Mouse (Mus musculus) forebrain, embryonic 16.5 days (tissue): ENCODE data around the gene Coasy. TPM values are rescaled to one million over a fixed set of nuclear protein-coding genes. Genes with fewer than 3 reads are reported as not detected.
A peak's percentile ranks its signal among the peaks of the same experiment; 100 is the strongest.

ENCODE experiments used
- ATAC-seq: fragments of 200-750 bp; cut with Nextera tagmentation; 2 replicates; pipeline ENCODE4 v1.8.0; 2017; ENCODE audit warnings: mild to moderate bottlenecking, moderate library complexity
- H3K27ac ChIP-seq: fragments of 300-500 bp; sonication (generic); 2 replicates; pipeline ENCODE4 v1.5.1; 2014; ENCODE audit warnings: low read length, control low read depth
- H3K27me3 ChIP-seq: fragments of 300-500 bp; sonication (generic); replicated peaks from 2 replicates; pipeline ENCODE4 v1.6.1; 2014; ENCODE audit warnings: low read length; ENCODE audit not compliant: control insufficient read depth, insufficient read depth
- H3K36me3 ChIP-seq: fragments of 300-500 bp; sonication (generic); 2 replicates; pipeline ENCODE4 v1.6.1; 2014; ENCODE audit not compliant: control insufficient read depth, insufficient read depth
- H3K4me1 ChIP-seq: fragments of 300-500 bp; sonication (generic); replicated peaks from 2 replicates; pipeline ENCODE4 v1.6.1; 2014; ENCODE audit warnings: low read length; ENCODE audit not compliant: control insufficient read depth, insufficient read depth
- H3K4me2 ChIP-seq: fragments of 300-500 bp; sonication (generic); 2 replicates; pipeline ENCODE4 v1.6.1; 2014; ENCODE audit warnings: mild to moderate bottlenecking, low read length, control low read depth
- H3K4me3 ChIP-seq: fragments of 300-500 bp; sonication (generic); replicated peaks from 2 replicates; pipeline ENCODE4 v1.5.1; 2014; ENCODE audit warnings: mild to moderate bottlenecking, low read length, control low read depth
- H3K9ac ChIP-seq: fragments of 300-500 bp; sonication (generic); replicated peaks from 2 replicates; pipeline ENCODE4 v1.6.1; 2014; ENCODE audit warnings: low read depth, low read length, control low read depth
- H3K9me3 ChIP-seq: fragments of 300-500 bp; sonication (generic); 2 replicates; pipeline ENCODE4 v1.6.1; 2016; ENCODE audit warnings: low read length; ENCODE audit not compliant: control insufficient read depth
- WGBS: fragments of 180-500 bp; shearing (Covaris S2); extraction: QIAGEN DNeasy Blood & Tissue Kit; methylation state at CpG from one replicate; pipeline ENCODE4 v1.1.7; 2014; 5-methylcytosine and 5-hydroxymethylcytosine counted together
- polyA plus RNA-seq: library from polyadenylated mRNA; unstranded; fragments of >200 nt; fragmentation: Nextera tagmentation; extraction: Ambion mirVana; gene quantifications from 2 replicates; pipeline ENCODE4 v1.2.1, GENCODE M21; 2015

Gene Coasy
- polyA plus RNA-seq, 1 experiment from 2014 or later: 48.1 TPM

- Histone ChIP-seq H3K9ac (no peak overlapping the region), H3K27ac (no peak overlapping the region), H3K4me1 (peaks cover 11% of the 10 kb centered on the region), H3K4me3 (no peak overlapping the region), H3K4me2 (no peak overlapping the region), H3K27me3 (no peaks in the 10 kb centered on the region), H3K36me3 (peaks cover 34% of the 10 kb centered on the region), H3K9me3 (no peaks in the 10 kb centered on the region)
- ATAC-seq: no peak
- WGBS: 89% methylated on average over 8 of the region's 8 CpGs
Observed at GRCm38 (mm10) chr11:101098231-101098630, 15.9 kb downstream of the Coasy start.

DNA sequence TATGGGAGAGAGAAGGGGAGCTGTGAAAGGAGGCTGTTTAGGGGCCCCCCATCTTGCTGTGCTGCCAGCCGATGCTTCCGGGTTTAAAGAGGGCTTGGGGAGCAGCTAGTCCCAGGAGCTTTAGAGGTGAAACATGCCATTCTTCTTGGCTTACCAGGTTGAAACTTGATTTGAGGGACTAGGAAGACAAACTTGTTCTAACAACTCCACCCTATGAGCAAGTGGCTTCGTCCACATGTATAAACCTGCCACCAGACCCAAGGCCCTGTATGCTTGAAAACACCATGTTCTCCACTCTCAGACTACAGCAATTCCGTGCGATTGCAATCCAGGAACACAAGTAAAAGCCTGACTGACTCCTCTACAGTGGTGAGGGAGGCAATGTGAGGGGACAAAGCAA is 20.6 kb downstream of the Coasy start:
- WGBS: 92% methylated on average over 5 of the region's 5 CpGs
- no peak overlapping the region for H3K4me2 ChIP-seq
- peaks cover 30% of the 10 kb centered on the region for H3K36me3 ChIP-seq
- ATAC-seq: no peak
- H3K9me3 ChIP-seq: no peaks in the 10 kb centered on the region
- H3K4me1 ChIP-seq: no peaks in the 10 kb centered on the region
- H3K4me3 ChIP-seq: no peak overlapping the region
- no peak overlapping the region for H3K27ac ChIP-seq
- no peaks in the 10 kb centered on the region for H3K27me3 ChIP-seq
- H3K9ac ChIP-seq: no peak overlapping the region

DNA sequence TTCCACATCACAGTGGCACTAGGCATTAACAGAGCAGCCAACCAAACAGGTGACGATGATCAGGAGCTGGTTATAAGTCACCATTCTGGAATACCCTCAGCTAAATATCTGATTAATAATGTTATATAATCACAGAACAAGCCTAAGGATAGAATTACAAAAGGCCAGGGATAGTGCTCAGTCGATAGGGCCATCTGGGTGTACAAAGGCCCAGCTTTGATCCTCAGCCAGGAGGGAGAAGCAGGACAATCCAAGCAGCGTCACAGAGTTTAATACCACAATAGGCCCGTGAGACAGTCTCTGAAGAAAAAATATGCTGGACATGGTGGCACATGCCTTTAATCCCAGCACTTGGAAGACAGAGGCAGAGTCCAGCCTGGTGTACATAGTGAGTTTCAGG is 27.0 kb downstream of the Coasy start:
- Histone ChIP-seq H3K9ac (no peak overlapping the region), H3K4me1 (no peaks in the 10 kb centered on the region), H3K27ac (no peak overlapping the region), H3K27me3 (no peaks in the 10 kb centered on the region), H3K9me3 (no peaks in the 10 kb centered on the region), H3K4me2 (no peak overlapping the region), H3K4me3 (no peak overlapping the region), H3K36me3 (no peaks in the 10 kb centered on the region)
- WGBS: 59% methylated on average over 4 of the region's 4 CpGs
- no peak for ATAC-seq

- no peak overlapping the region for H3K9ac ChIP-seq
- 76% methylated on average over 5 of the region's 5 CpGs for WGBS
Observed at GRCm38 (mm10) chr11:101110708-101111107, 28.3 kb downstream of the Coasy start.

DNA sequence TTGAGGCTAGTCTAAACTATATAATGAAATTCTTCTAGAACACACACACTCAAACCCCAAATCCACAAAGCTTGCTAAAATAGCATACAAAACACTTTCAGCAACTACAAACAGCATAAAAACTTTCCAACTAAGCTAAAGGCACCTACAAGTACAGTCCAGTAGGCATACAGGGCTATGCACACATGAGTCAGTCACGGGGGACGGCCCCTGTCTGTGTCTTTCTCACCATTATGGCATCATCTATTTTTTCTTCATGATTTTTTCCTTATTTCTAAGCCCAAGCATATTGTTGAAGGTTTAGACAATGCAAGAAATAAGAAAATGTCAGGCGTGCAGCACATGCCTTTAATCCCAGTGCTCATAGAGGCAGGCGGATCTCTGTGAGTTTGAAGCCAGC is 28.8 kb downstream of the Coasy start:
- ATAC-seq: no peak
- no peak overlapping the region for H3K4me3 ChIP-seq
- H3K9me3 ChIP-seq: no peaks in the 10 kb centered on the region
- H3K4me1 ChIP-seq: peaks cover 11% of the 10 kb centered on the region
- 91% methylated on average over 4 of the region's 4 CpGs for WGBS
- no peaks in the 10 kb centered on the region for H3K36me3 ChIP-seq
- no peaks in the 10 kb centered on the region for H3K27me3 ChIP-seq
- no peak overlapping the region for H3K4me2 ChIP-seq
- H3K9ac ChIP-seq: no peak overlapping the region
- H3K27ac ChIP-seq: no peak overlapping the region

More at GRCm38 (mm10) chr11:101110708-101111107, 28.3 kb downstream of the Coasy start:
- H3K36me3 ChIP-seq: no peaks in the 10 kb centered on the region
- no peaks in the 10 kb centered on the region for H3K9me3 ChIP-seq
- H3K4me2 ChIP-seq: no peak overlapping the region
- no peaks in the 10 kb centered on the region for H3K27me3 ChIP-seq
- H3K4me3 ChIP-seq: no peak overlapping the region
- H3K4me1 ChIP-seq: peaks cover 6% of the 10 kb centered on the region
- ATAC-seq: no peak
- H3K27ac ChIP-seq: no peak overlapping the region

- ATAC-seq: no peak
- 87% methylated on average over 3 of the region's 3 CpGs for WGBS
- Histone ChIP-seq H3K9me3 (no peaks in the 10 kb centered on the region), H3K4me1 (peaks cover 16% of the 10 kb centered on the region), H3K9ac (no peak overlapping the region), H3K27me3 (no peaks in the 10 kb centered on the region), H3K4me2 (no peak overlapping the region), H3K4me3 (no peak overlapping the region), H3K27ac (no peak overlapping the region), H3K36me3 (peaks cover 2% of the 10 kb centered on the region; the same call in 1 of the 2 replicates)
Observed at GRCm38 (mm10) chr11:101112186-101112585, 29.8 kb downstream of the Coasy start.

- H3K9ac ChIP-seq: no peak overlapping the region
- H3K4me3 ChIP-seq: no peak overlapping the region
- peaks cover 35% of the 10 kb centered on the region for H3K4me1 ChIP-seq
- ATAC-seq: no peak
- 12% methylated on average over 2 of the region's 2 CpGs for WGBS
- H3K9me3 ChIP-seq: no peaks in the 10 kb centered on the region
- H3K4me2 ChIP-seq: no peak overlapping the region
- H3K27me3 ChIP-seq: no peaks in the 10 kb centered on the region
- H3K27ac ChIP-seq: no peak overlapping the region
- peaks cover 2% of the 10 kb centered on the region; the same call in 1 of the 2 replicates for H3K36me3 ChIP-seq
Observed at GRCm38 (mm10) chr11:101115564-101115963, 33.2 kb downstream of the Coasy start.

GRCm38 (mm10) chr11:101118105-101118504 is 35.7 kb downstream of the Coasy start:
- H3K4me1 ChIP-seq: peaks cover 42% of the 10 kb centered on the region
- WGBS: 65% methylated on average over 4 of the region's 4 CpGs
- ATAC-seq: no peak

DNA sequence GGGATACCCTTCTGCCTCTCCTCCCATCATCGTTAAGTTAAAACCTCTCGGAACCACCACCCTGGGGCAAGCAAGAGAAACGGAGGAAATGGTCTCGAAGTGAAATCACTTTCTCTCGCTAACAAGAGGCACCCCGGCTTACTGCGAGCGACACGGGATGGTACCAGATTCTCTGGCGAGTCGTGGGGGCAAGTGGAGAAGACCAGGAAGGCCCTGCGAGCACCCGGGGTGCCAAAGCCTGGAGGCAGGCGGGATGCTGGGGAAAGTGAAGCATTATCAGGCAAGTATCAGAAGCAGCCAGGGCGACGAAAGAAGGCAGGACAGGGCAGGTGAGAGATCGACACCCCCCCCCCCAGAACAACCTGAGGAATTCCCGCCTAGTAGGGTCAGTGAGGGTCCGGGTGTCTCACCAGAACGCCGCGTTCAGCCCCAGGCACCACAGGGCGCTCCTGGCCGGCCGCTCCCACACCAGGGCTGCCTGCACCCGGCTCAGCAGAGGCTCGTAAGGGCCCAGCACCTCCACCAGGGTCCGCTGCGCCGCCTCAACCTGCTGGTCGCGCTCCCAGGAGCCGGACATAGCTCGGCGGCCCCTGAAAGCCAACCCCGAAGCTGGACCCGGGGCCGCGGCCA is 36.9 kb downstream of the Coasy start:
- H3K4me1 ChIP-seq: peaks cover 42% of the 10 kb centered on the region
- H3K36me3 ChIP-seq: peaks cover 6% of the 10 kb centered on the region; the same call in 1 of the 2 replicates
- peak overlapping the region; percentile 87 for H3K27ac ChIP-seq
- peak overlapping the region; percentile 97 for H3K9ac ChIP-seq
- peak overlapping the region; percentile 95 for H3K4me2 ChIP-seq
- WGBS: under 1% methylated on average over 39 of the region's 39 CpGs
- peak overlapping the region; percentile 91 for H3K4me3 ChIP-seq
- H3K9me3 ChIP-seq: no peaks in the 10 kb centered on the region
- ATAC-seq: peak; percentile 67
- no peaks in the 10 kb centered on the region for H3K27me3 ChIP-seq

More at GRCm38 (mm10) chr11:101118105-101118504, 35.7 kb downstream of the Coasy start:
- H3K4me3 ChIP-seq: no peak overlapping the region; the same call in none of the 2 replicates
- H3K9me3 ChIP-seq: no peaks in the 10 kb centered on the region
- H3K36me3 ChIP-seq: peaks cover 6% of the 10 kb centered on the region; the same call in 1 of the 2 replicates
- H3K9ac ChIP-seq: no peak overlapping the region
- H3K27ac ChIP-seq: no peak overlapping the region
- peak overlapping the region; percentile 95 for H3K4me2 ChIP-seq
- H3K27me3 ChIP-seq: no peaks in the 10 kb centered on the region
